Mouse (Mus musculus) adrenal gland, postnatal 10 days (tissue): Measurements from ENCODE around the gene Tigd3. TPM values are rescaled to one million over a fixed set of nuclear protein-coding genes. Genes with fewer than 3 reads are reported as not detected.

Experiments
- DNase-seq: peaks from one replicate; pipeline ENCODE4 v3.0.0; 2021; ENCODE audit warnings: mixed read lengths
- total RNA-seq, 2 experiments: library from RNA; stranded (reverse); gene quantifications; 2 replicates each; pipeline ENCODE4 v1.2.3; 2021

The Tigd3 gene
- total RNA-seq, 2 experiments from 2014 or later = 1.6 to 1.9 TPM

GRCm38 (mm10) chr19:5847306-5847796 lies 46.6 kb downstream of the Tigd3 start:
- peak; percentile 46 for DNase-seq

GRCm38 (mm10) chr19:5846557-5847305 lies 47.2 kb downstream of the Tigd3 start:
- DNase-seq = peak; percentile 87

GRCm38 (mm10) chr19:5846154-5846553 lies 47.8 kb downstream of the Tigd3 start:
- DNase-seq = peak; percentile 41

- peak; percentile 97 for DNase-seq
Observed at GRCm38 (mm10) chr19:5845319-5846135, 48.4 kb downstream of the Tigd3 start.

GRCm38 (mm10) chr19:5844831-5845318 lies 49.1 kb downstream of the Tigd3 start:
- DNase-seq = no peak

GRCm38 (mm10) chr19:5843781-5844691 lies 49.9 kb downstream of the Tigd3 start:
- peak; percentile 60 for DNase-seq

- DNase-seq = peak; percentile 74
Observed at GRCm38 (mm10) chr19:5842785-5843730, 50.9 kb downstream of the Tigd3 start.

GRCm38 (mm10) chr19:5841999-5842784 lies 51.8 kb downstream of the Tigd3 start:
- DNase-seq = peak; percentile 20

- peak; percentile 27 for DNase-seq
Observed at GRCm38 (mm10) chr19:5841389-5841946, 52.5 kb downstream of the Tigd3 start.

Other genes starting within 250 kb of the Tigd3 start
- gene Sipa1, start 230.4 kb downstream of the Tigd3 start, total RNA-seq = 10 to 100 TPM; 52.5 to 68.0 TPM
- gene Map3k11, start 205.4 kb downstream of the Tigd3 start, total RNA-seq = 10 to 100 TPM; 49.2 to 50.6 TPM
- 10 to 100 TPM; 54.8 to 85.4 TPM for gene Pcnx3, start 205.2 kb downstream of the Tigd3 start, total RNA-seq
- gene Kcnk7, start 189.8 kb downstream of the Tigd3 start, total RNA-seq = not detected
- gene Ehbp1l1, start 167.8 kb downstream of the Tigd3 start, total RNA-seq = 10 to 100 TPM; 29.8 to 48.9 TPM
- 10 to 100 TPM; 47.0 to 59.8 TPM for gene Fam89b, start 164.5 kb downstream of the Tigd3 start, total RNA-seq
- 100 to 1,000 TPM; 185 to 250 TPM for gene Ltbp3, start 153.2 kb downstream of the Tigd3 start, total RNA-seq
- 10 to 100 TPM; 86.7 to 96.5 TPM for gene Scyl1, start 122.7 kb downstream of the Tigd3 start, total RNA-seq
- 10 to 100 TPM; 29.0 to 34.8 TPM for gene Frmd8, start 18.9 kb downstream of the Tigd3 start, total RNA-seq
- gene Slc25a45, start 16.3 kb downstream of the Tigd3 start, total RNA-seq = 10 to 100 TPM; 13.4 to 14.2 TPM
- 100 to 1,000 TPM; 105 to 119 TPM for gene Dpf2, start 18.9 kb upstream of the Tigd3 start, total RNA-seq
- 10 to 100 TPM; 10.8 to 11.2 TPM for gene Cdc42ep2, start 30.7 kb upstream of the Tigd3 start, total RNA-seq
- 10 to 100 TPM; 21.3 to 28.0 TPM for gene Pola2, start 70.1 kb upstream of the Tigd3 start, total RNA-seq
- gene Slc22a20, start 92.0 kb upstream of the Tigd3 start, total RNA-seq = not detected
- gene Capn1, start 121.7 kb upstream of the Tigd3 start, total RNA-seq = 10 to 100 TPM; 31.3 to 40.0 TPM
- gene Syvn1, start 152.4 kb upstream of the Tigd3 start, total RNA-seq = 10 to 100 TPM; 40.5 to 43.7 TPM
- 10 to 100 TPM; 58.2 to 59.4 TPM for gene Mrpl49, start 163.6 kb upstream of the Tigd3 start, total RNA-seq
- 1,000 to 10,000 TPM; 1,154 to 1,182 TPM for gene Fau, start 163.7 kb upstream of the Tigd3 start, total RNA-seq
- 10 to 100 TPM; 21.6 to 26.1 TPM for gene Znhit2, start 167.0 kb upstream of the Tigd3 start, total RNA-seq
- gene Tm7sf2, start 174.2 kb upstream of the Tigd3 start, total RNA-seq = 10 to 100 TPM; 14.3 to 15.9 TPM
- 10 to 100 TPM; 45.1 to 61.3 TPM for gene Vps51, start 183.1 kb upstream of the Tigd3 start, total RNA-seq
- gene Tmem262, start 185.9 kb upstream of the Tigd3 start, total RNA-seq = not detected
- not detected for gene Gm28374, start 188.1 kb upstream of the Tigd3 start, total RNA-seq
- gene Zfpl1, start 190.8 kb upstream of the Tigd3 start, total RNA-seq = 10 to 100 TPM; 33.5 to 33.6 TPM
- 1 to 10 TPM; 7.0 to 7.1 TPM for gene Cdca5, start 190.8 kb upstream of the Tigd3 start, total RNA-seq
- under 1 TPM in 1 of 2 experiments, not detected in 1; 0.82 TPM for gene AC131692.1, start 200.3 kb upstream of the Tigd3 start, total RNA-seq
- under 1 TPM; 0.24 to 0.30 TPM for gene Naaladl1, start 211.6 kb upstream of the Tigd3 start, total RNA-seq
- gene Sac3d1, start 224.5 kb upstream of the Tigd3 start, total RNA-seq = 10 to 100 TPM; 15.9 to 17.2 TPM
- gene Snx15, start 234.2 kb upstream of the Tigd3 start, total RNA-seq = 10 to 100 TPM; 19.6 to 21.8 TPM
- gene Batf2, start 246.8 kb upstream of the Tigd3 start, total RNA-seq = 1 to 10 TPM in 1 of 2 experiments, under 1 TPM in 1; 0.57 to 1.6 TPM
- 10 to 100 TPM; 63.1 to 63.7 TPM for gene Arl2, start 247.4 kb upstream of the Tigd3 start, total RNA-seq